Mouse (Mus musculus) lung, adult 2 months (tissue): ENCODE data around the gene Gypa.

Source experiments
- CTCF ChIP-seq: fragments of 200-500 bp; IDR thresholded peaks from 2 replicates; pipeline ENCODE4 v1.5.1; 2011; ENCODE audit warnings: mild to moderate bottlenecking, low read length, control low read depth; ENCODE audit not compliant: insufficient read depth
- POLR2A ChIP-seq: fragments of 200-500 bp; IDR thresholded peaks from 2 replicates; pipeline ENCODE4 v1.6.1; 2011; ENCODE audit warnings: low read depth, mild to moderate bottlenecking, control low read depth, low read length, borderline replicate concordance; ENCODE audit errors: extremely low read depth

DNA sequence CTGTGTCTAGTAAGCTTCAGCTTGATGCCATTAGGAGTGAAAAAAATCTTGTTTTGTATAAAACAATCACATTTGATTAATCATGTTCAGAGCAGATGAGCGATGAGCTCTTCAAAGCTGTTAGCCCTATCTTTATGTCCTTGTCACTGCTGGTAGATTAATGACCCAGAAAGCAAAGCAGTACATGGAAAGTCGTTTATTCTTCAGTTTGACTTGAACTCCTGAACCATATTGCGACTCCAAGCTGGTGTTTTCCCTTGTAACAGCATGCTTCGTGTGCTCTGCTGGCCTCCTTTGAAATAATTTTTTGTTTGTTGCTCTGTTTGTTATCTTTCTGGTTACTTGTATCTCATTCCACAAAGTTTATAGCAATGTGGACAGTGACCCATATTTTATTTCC lies 46.4 kb upstream of the Gypa start:
- TF ChIP-seq POLR2A (no peak), CTCF (no peak)
